Mouse (Mus musculus): ENCODE results near the gene Stk4. TPM values are rescaled to one million over a fixed set of nuclear protein-coding genes. Genes with fewer than 3 reads are reported as not detected.

Gene Stk4
- polyA plus RNA-seq, 1 experiment from 2014 or later = 20.9 TPM

- Histone ChIP-seq H3K9ac (ENCODE audit: low read length) (no peak overlapping the region), H3K4me3 (replicated peaks; ENCODE audit: low read length) (no peak overlapping the region), H3K9me3 (replicated peaks; ENCODE audit: control insufficient read depth, low read length) (peaks cover 3% of the 10 kb centered on the region; the same call in 1 of the 2 replicates), H3K27ac (ENCODE audit: low read length) (no peak overlapping the region), H3K4me2 (ENCODE audit: low read depth, low read length) (no peak overlapping the region), H3K27me3 (ENCODE audit: control insufficient read depth, insufficient read depth, low read length) (no peaks in the 10 kb centered on the region), H3K36me3 (ENCODE audit: control insufficient read depth, insufficient read depth, low read length) (no peaks in the 10 kb centered on the region), H3K4me1 (ENCODE audit: control insufficient read depth, insufficient read depth, low read length) (no peaks in the 10 kb centered on the region)
- ATAC-seq (ENCODE audit: insufficient read depth, low FRiP score) = no peak
- 30% methylated on average over 9 of the region's 9 CpGs for WGBS
Observed at GRCm38 (mm10) chr2:164184145-164184719, 114.1 kb downstream of the Stk4 start.

DNA sequence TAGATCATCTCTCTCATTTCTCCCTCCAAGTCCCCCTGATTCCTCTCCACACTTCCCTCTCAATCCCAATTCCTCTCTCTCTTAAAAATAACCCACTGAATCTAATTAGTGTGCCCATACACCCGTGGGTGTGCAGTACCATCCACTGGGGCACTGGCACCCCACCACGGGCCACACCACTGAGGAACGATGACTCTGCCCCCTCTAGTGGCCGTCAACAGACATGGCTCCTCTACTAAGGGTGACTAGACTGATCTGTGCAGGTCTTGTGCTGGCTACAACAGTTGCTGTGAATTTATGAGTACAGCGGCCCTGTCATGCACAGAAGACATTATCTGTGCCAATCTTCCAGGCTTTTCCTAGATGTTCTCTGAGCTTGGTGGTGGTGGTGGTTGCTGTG lies 118.6 kb downstream of the Stk4 start:
- Histone ChIP-seq H3K9me3 (replicated peaks; ENCODE audit: control insufficient read depth, low read length) (peaks cover 3% of the 10 kb centered on the region; the same call in 1 of the 2 replicates), H3K4me3 (replicated peaks; ENCODE audit: low read length) (no peak overlapping the region), H3K4me1 (ENCODE audit: control insufficient read depth, insufficient read depth, low read length) (no peaks in the 10 kb centered on the region), H3K27me3 (ENCODE audit: control insufficient read depth, insufficient read depth, low read length) (no peaks in the 10 kb centered on the region), H3K36me3 (ENCODE audit: control insufficient read depth, insufficient read depth, low read length) (no peaks in the 10 kb centered on the region), H3K27ac (ENCODE audit: low read length) (no peak overlapping the region), H3K9ac (ENCODE audit: low read length) (no peak overlapping the region), H3K4me2 (ENCODE audit: low read depth, low read length) (no peak overlapping the region)
- ATAC-seq (ENCODE audit: insufficient read depth, low FRiP score) = no peak
- 35% methylated on average over 5 of the region's 5 CpGs for WGBS

GRCm38 (mm10) chr2:164190576-164190975 lies 120.5 kb downstream of the Stk4 start, which contains the start of gene Wfdc12:
Gene Wfdc12, minus strand, starts transcription at chr2:164190608.
- Histone ChIP-seq H3K9me3 (replicated peaks; ENCODE audit: control insufficient read depth, low read length) (peaks cover 3% of the 10 kb centered on the region; the same call in 1 of the 2 replicates), H3K27ac (ENCODE audit: low read length) (no peak within 1 kb of the TSS), H3K4me1 (ENCODE audit: control insufficient read depth, insufficient read depth, low read length) (no peaks in the 10 kb centered on the region), H3K27me3 (ENCODE audit: control insufficient read depth, insufficient read depth, low read length) (no peaks in the 10 kb centered on the region), H3K4me2 (ENCODE audit: low read depth, low read length) (no peak within 1 kb of the TSS), H3K36me3 (ENCODE audit: control insufficient read depth, insufficient read depth, low read length) (no peaks in the 10 kb centered on the region), H3K4me3 (replicated peaks; ENCODE audit: low read length) (no peak within 1 kb of the TSS), H3K9ac (ENCODE audit: low read length) (no peak within 1 kb of the TSS)
- WGBS = 78% methylated on average over 6 of the region's 6 CpGs
- no peak for ATAC-seq (ENCODE audit: insufficient read depth, low FRiP score)

DNA sequence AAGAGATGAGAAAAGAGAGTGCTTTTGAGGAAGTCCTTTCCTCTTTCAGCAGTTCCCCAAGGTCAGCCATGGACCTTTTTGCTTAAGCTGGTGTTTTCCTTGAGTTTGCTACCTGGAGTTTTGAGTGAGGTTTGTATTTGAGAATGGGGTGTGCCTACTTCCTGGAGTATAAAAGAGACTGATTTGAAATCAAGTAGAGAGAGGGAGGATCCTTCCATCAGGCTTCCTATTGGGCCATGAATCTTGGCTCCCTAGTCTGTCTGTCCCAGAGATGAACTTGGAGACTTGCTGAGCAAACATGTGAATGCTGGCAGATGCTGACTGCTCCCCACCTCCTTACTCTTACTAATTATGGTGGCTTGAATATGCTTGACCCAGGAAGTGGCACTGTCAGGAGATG lies 122.2 kb downstream of the Stk4 start:
- no peak overlapping the region for H3K4me2 ChIP-seq (ENCODE audit: low read depth, low read length)
- no peaks in the 10 kb centered on the region for H3K4me1 ChIP-seq (ENCODE audit: control insufficient read depth, insufficient read depth, low read length)
- no peak overlapping the region for H3K27ac ChIP-seq (ENCODE audit: low read length)
- H3K9ac ChIP-seq (ENCODE audit: low read length) = no peak overlapping the region
- no peaks in the 10 kb centered on the region for H3K36me3 ChIP-seq (ENCODE audit: control insufficient read depth, insufficient read depth, low read length)
- H3K4me3 ChIP-seq (replicated peaks; ENCODE audit: low read length) = no peak overlapping the region
- H3K27me3 ChIP-seq (ENCODE audit: control insufficient read depth, insufficient read depth, low read length) = no peaks in the 10 kb centered on the region
- H3K9me3 ChIP-seq (replicated peaks; ENCODE audit: control insufficient read depth, low read length) = peaks cover 3% of the 10 kb centered on the region; the same call in 1 of the 2 replicates
- ATAC-seq (ENCODE audit: insufficient read depth, low FRiP score) = no peak

- WGBS = 77% methylated on average over 5 of the region's 5 CpGs
- H3K27ac ChIP-seq (ENCODE audit: low read length) = no peak overlapping the region
- no peak overlapping the region for H3K4me2 ChIP-seq (ENCODE audit: low read depth, low read length)
- ATAC-seq (ENCODE audit: insufficient read depth, low FRiP score) = no peak
- no peak overlapping the region for H3K4me3 ChIP-seq (replicated peaks; ENCODE audit: low read length)
- H3K36me3 ChIP-seq (ENCODE audit: control insufficient read depth, insufficient read depth, low read length) = no peaks in the 10 kb centered on the region
- H3K9me3 ChIP-seq (replicated peaks; ENCODE audit: control insufficient read depth, low read length) = no peaks in the 10 kb centered on the region
- H3K27me3 ChIP-seq (ENCODE audit: control insufficient read depth, insufficient read depth, low read length) = no peaks in the 10 kb centered on the region
- H3K9ac ChIP-seq (ENCODE audit: low read length) = no peak overlapping the region
- H3K4me1 ChIP-seq (ENCODE audit: control insufficient read depth, insufficient read depth, low read length) = no peaks in the 10 kb centered on the region
Observed at GRCm38 (mm10) chr2:164194959-164195630, 125.0 kb downstream of the Stk4 start.

DNA sequence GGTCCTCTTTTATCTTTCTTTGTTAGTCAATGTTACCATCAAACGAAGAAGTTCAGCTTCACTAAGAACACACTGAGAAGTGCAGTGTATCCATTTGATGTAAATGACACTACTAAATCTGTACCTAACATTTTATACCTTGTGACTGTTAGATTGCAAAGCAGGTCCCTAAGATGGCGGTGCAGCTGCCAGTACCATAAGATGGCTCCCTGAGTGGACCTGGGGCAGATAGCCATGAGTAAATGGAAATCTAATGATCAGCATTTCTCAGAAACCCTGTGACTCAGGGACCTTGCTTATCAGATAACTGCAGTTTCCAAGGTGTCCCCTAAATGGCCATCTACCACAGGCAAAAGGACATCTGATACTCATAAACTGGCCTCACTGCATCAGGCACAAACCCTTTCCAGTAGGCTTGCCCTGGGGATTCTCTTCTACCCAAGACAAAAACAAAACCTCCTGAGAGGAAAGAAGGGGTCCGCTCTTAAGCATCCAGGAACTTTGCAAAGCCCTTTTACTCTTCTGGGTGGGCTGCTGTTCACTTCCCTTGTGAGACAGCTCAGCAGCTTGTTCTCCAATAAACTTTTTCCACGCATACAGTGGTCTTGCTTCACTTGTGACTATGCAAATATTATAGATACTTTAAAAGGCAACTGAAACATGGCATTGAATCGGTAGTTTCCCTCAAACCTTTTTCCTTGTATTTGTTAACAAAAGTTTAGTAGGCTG lies 126.0 kb downstream of the Stk4 start:
- no peak overlapping the region for H3K4me3 ChIP-seq (replicated peaks; ENCODE audit: low read length)
- no peaks in the 10 kb centered on the region for H3K4me1 ChIP-seq (ENCODE audit: control insufficient read depth, insufficient read depth, low read length)
- H3K9me3 ChIP-seq (replicated peaks; ENCODE audit: control insufficient read depth, low read length) = no peaks in the 10 kb centered on the region
- no peak overlapping the region for H3K27ac ChIP-seq (ENCODE audit: low read length)
- no peak overlapping the region for H3K4me2 ChIP-seq (ENCODE audit: low read depth, low read length)
- H3K36me3 ChIP-seq (ENCODE audit: control insufficient read depth, insufficient read depth, low read length) = no peaks in the 10 kb centered on the region
- H3K27me3 ChIP-seq (ENCODE audit: control insufficient read depth, insufficient read depth, low read length) = no peaks in the 10 kb centered on the region
- WGBS = 81% methylated on average over 5 of the region's 5 CpGs
- no peak for ATAC-seq (ENCODE audit: insufficient read depth, low FRiP score)
- H3K9ac ChIP-seq (ENCODE audit: low read length) = no peak overlapping the region

DNA sequence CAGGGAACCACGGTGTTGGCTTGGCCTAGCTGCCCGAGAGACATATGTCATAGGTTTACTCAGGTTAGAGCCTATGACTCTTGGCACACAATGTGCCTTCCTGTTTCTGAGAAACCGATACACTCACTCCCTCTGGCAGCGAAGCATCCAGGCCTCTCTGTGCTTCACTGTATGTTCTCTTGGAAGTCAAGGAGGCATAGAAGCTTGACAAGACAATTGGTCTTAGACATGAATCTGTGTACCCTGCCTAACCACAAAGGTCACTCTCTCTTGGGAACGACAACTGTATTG lies 126.5 kb downstream of the Stk4 start:
- Histone ChIP-seq H3K4me3 (replicated peaks; ENCODE audit: low read length) (no peak overlapping the region), H3K9ac (ENCODE audit: low read length) (no peak overlapping the region), H3K9me3 (replicated peaks; ENCODE audit: control insufficient read depth, low read length) (no peaks in the 10 kb centered on the region), H3K36me3 (ENCODE audit: control insufficient read depth, insufficient read depth, low read length) (no peaks in the 10 kb centered on the region), H3K4me1 (ENCODE audit: control insufficient read depth, insufficient read depth, low read length) (no peaks in the 10 kb centered on the region), H3K4me2 (ENCODE audit: low read depth, low read length) (no peak overlapping the region), H3K27me3 (ENCODE audit: control insufficient read depth, insufficient read depth, low read length) (no peaks in the 10 kb centered on the region), H3K27ac (ENCODE audit: low read length) (no peak overlapping the region)
- WGBS = 81% methylated on average over 5 of the region's 5 CpGs
- ATAC-seq (ENCODE audit: insufficient read depth, low FRiP score) = no peak

DNA sequence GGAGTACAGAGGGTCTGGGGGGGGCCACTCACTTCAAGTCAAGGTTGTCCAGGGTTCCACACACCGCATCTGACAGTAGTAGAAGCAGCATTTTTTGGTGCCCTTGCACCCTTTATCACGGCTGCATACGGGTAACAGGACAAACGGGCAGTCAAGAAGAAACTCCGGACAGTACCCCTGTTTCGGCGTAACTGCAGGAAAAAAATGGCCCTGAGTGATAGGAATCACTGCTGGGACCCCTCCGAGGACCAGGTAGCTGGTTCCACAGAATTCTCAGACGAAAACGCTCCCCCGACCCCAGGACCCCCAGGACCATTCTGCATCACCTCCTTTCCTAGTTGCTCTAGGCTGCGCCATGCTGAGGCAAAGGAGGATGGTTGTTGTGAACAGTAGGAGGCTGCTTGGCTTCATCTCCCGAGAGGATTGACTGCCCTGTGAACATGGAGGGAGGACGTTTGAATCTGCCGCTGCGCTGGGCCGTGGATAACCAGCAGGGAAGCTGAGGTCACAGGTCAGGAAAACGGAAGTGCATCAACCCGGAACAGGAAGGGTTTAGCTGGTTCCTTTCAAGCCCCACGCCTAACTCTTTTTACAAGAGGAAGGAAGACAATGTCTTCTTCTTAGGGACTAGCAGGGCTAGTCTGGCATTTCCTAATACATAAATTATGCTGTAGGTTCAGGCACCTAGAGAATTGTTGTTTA lies 129.7 kb downstream of the Stk4 start, which contains the start of gene Wfdc15a:
Gene Wfdc15a (minus strand): TSS at position 505 of the 702 bp plus-strand sequence.
- no peak for ATAC-seq (ENCODE audit: insufficient read depth, low FRiP score)
- Histone ChIP-seq H3K4me2 (ENCODE audit: low read depth, low read length) (no peak within 1 kb of the TSS), H3K4me3 (replicated peaks; ENCODE audit: low read length) (no peak within 1 kb of the TSS), H3K27me3 (ENCODE audit: control insufficient read depth, insufficient read depth, low read length) (no peaks in the 10 kb centered on the region), H3K4me1 (ENCODE audit: control insufficient read depth, insufficient read depth, low read length) (no peaks in the 10 kb centered on the region), H3K9ac (ENCODE audit: low read length) (no peak within 1 kb of the TSS), H3K9me3 (replicated peaks; ENCODE audit: control insufficient read depth, low read length) (no peaks in the 10 kb centered on the region), H3K27ac (ENCODE audit: low read length) (no peak within 1 kb of the TSS), H3K36me3 (ENCODE audit: control insufficient read depth, insufficient read depth, low read length) (no peaks in the 10 kb centered on the region)
- 75% methylated on average over 20 of the region's 20 CpGs for WGBS
